Mouse (Mus musculus) MEL (cell line): Measurements from ENCODE around the gene Ddx28.

ENCODE experiments used
- CHD1 ChIP-seq: IDR thresholded peaks from 2 replicates; pipeline ENCODE4 v1.6.1; 2012; ENCODE audit warnings: low read depth, mild to moderate bottlenecking, inconsistent platforms, low read length, improper control_type of control experiment
- CHD2 ChIP-seq: IDR thresholded peaks from 2 replicates; pipeline ENCODE4 v1.6.1; 2011; ENCODE audit warnings: low read length, improper control_type of control experiment
- CTCF ChIP-seq, 3 experiments: IDR thresholded peaks in 2 of 3; conservative IDR thresholded peaks in 1 of 3; 2 replicates each; pipeline ENCODE4 v1.5.1; 2011 to 2012; ENCODE audit warnings: low read length in 3 of 3, low read depth in 2 of 3, mild to moderate bottlenecking in 2 of 3, improper control_type of control experiment in 1 of 3, inconsistent platforms in 1 of 3, mixed read lengths in 1 of 3, moderate library complexity in 1 of 3; ENCODE audit not compliant: control insufficient read depth in 1 of 3, insufficient read depth in 1 of 3, poor library complexity in 1 of 3, severe bottlenecking in 1 of 3
- E2F4 ChIP-seq: IDR thresholded peaks from 2 replicates; pipeline ENCODE4 v1.6.1; 2011; ENCODE audit warnings: low read depth, low read length, improper control_type of control experiment, borderline replicate concordance
- ELF1 ChIP-seq: IDR thresholded peaks from 2 replicates; pipeline ENCODE4 v1.6.1; 2014; ENCODE audit warnings: low read depth, mild to moderate bottlenecking, inconsistent platforms, low read length, improper control_type of control experiment, moderate library complexity
- EP300 ChIP-seq, 2 experiments: IDR thresholded peaks; 2 replicates each; pipeline ENCODE4 v1.6.1; 2011; ENCODE audit warnings: improper control_type of control experiment in 2 of 2, low read length in 2 of 2, low read depth in 1 of 2, mild to moderate bottlenecking in 1 of 2
- ETS1 ChIP-seq: IDR thresholded peaks from 2 replicates; pipeline ENCODE4 v1.6.1; 2012; ENCODE audit warnings: low read depth, mild to moderate bottlenecking, inconsistent platforms, low read length, improper control_type of control experiment, moderate library complexity
- GABPA ChIP-seq: IDR thresholded peaks from 2 replicates; pipeline ENCODE4 v1.6.1; 2012; ENCODE audit warnings: low read depth, mild to moderate bottlenecking, inconsistent platforms, low read length, improper control_type of control experiment, moderate library complexity
- POLR2A ChIP-seq, 2 experiments: IDR thresholded peaks; 2 replicates each; pipeline ENCODE4 v1.6.1; 2011 to 2012; ENCODE audit warnings: low read length in 2 of 2, mild to moderate bottlenecking in 2 of 2, control low read depth in 1 of 2, improper control_type of control experiment in 1 of 2, low read depth in 1 of 2, moderate library complexity in 1 of 2; ENCODE audit not compliant: control insufficient read depth in 1 of 2, insufficient read depth in 1 of 2, poor library complexity in 1 of 2
- TBP ChIP-seq: IDR thresholded peaks from 2 replicates; pipeline ENCODE4 v1.8.0; 2011; ENCODE audit warnings: low read depth, low read length, improper control_type of control experiment

GRCm38 (mm10) chr8:105961536-105961935, 50.1 kb downstream of the Ddx28 start:
- no peak for TF ChIP-seq ELF1
- TF ChIP-seq CTCF (IDR thresholded peaks at IDR 0.05 in 2 of 3, conservative IDR thresholded peaks at IDR 0.05 in 1 of 3; ENCODE audit: control insufficient read depth in 1 of 3, insufficient read depth in 1 of 3, low read depth in 2 of 3, low read length in 3 of 3, poor library complexity in 1 of 3, severe bottlenecking in 1 of 3): no peak
- TF ChIP-seq E2F4: no peak
- no peak for TF ChIP-seq TBP
- no peak for TF ChIP-seq CHD2
- peak in 1 of 2 experiments; percentile 43; a peak in 1 of 4 replicates for TF ChIP-seq EP300 (IDR thresholded peaks at IDR 0.05; ENCODE audit: low read depth in 1 of 2, low read length in 2 of 2)
- TF ChIP-seq POLR2A (IDR thresholded peaks at IDR 0.05; ENCODE audit: control insufficient read depth in 1 of 2, insufficient read depth in 1 of 2, low read depth in 1 of 2, low read length in 2 of 2, poor library complexity in 1 of 2): no peak
- TF ChIP-seq CHD1: no peak
- TF ChIP-seq ETS1: no peak
- no peak for TF ChIP-seq GABPA
